Mouse (Mus musculus) neural tube, embryonic 15.5 days (tissue): ENCODE measurements around the gene Tob1. TPM values are rescaled to one million over a fixed set of nuclear protein-coding genes. Genes with fewer than 3 reads are reported as not detected.

Experiments
- ATAC-seq: fragments of 200-750 bp; cut with Nextera tagmentation; 2 replicates; pipeline ENCODE4 v1.8.0; 2017; ENCODE audit warnings: mild to moderate bottlenecking, moderate TSS enrichment, moderate library complexity; ENCODE audit not compliant: low FRiP score
- H3K27ac ChIP-seq: fragments of 300-500 bp; sonication (generic); replicated peaks from 2 replicates; pipeline ENCODE4 v1.5.1; 2015; ENCODE audit warnings: mild to moderate bottlenecking, inconsistent platforms
- H3K27me3 ChIP-seq: fragments of 300-500 bp; sonication (generic); replicated peaks from 2 replicates; pipeline ENCODE4 v1.6.1; 2015; ENCODE audit warnings: inconsistent platforms
- H3K36me3 ChIP-seq: fragments of 300-500 bp; sonication (generic); 2 replicates; pipeline ENCODE4 v1.6.1; 2015; ENCODE audit warnings: inconsistent platforms
- H3K4me1 ChIP-seq: fragments of 300-500 bp; sonication (generic); 2 replicates; pipeline ENCODE4 v1.6.1; 2015; ENCODE audit warnings: inconsistent platforms
- H3K4me2 ChIP-seq: fragments of 300-500 bp; sonication (generic); 2 replicates; pipeline ENCODE4 v1.6.1; 2015; ENCODE audit warnings: inconsistent platforms, mild to moderate bottlenecking, moderate library complexity
- H3K4me3 ChIP-seq: fragments of 300-500 bp; sonication (generic); replicated peaks from 2 replicates; pipeline ENCODE4 v1.5.1; 2015; ENCODE audit warnings: mild to moderate bottlenecking, inconsistent platforms
- H3K9ac ChIP-seq: fragments of 300-500 bp; sonication (generic); replicated peaks from 2 replicates; pipeline ENCODE4 v1.6.1; 2015; ENCODE audit warnings: mild to moderate bottlenecking, inconsistent platforms
- H3K9me3 ChIP-seq: fragments of 300-500 bp; sonication (generic); replicated peaks from 2 replicates; pipeline ENCODE4 v1.6.1; 2016; ENCODE audit warnings: inconsistent platforms
- WGBS: fragments of 180-500 bp; shearing (Covaris S2); methylation state at CpG from one replicate; pipeline ENCODE4 v1.1.7; 2015; ENCODE audit warnings: mixed read lengths; 5-methylcytosine and 5-hydroxymethylcytosine counted together
- polyA plus RNA-seq: library from polyadenylated mRNA; unstranded; fragments of >200 nt; fragmentation: Nextera tagmentation; extraction: Ambion mirVana; gene quantifications from 2 replicates; pipeline ENCODE4 v1.2.1, GENCODE M21; 2015

Tob1 gene
- polyA plus RNA-seq, 1 experiment from 2014 or later = 31.4 TPM

DNA sequence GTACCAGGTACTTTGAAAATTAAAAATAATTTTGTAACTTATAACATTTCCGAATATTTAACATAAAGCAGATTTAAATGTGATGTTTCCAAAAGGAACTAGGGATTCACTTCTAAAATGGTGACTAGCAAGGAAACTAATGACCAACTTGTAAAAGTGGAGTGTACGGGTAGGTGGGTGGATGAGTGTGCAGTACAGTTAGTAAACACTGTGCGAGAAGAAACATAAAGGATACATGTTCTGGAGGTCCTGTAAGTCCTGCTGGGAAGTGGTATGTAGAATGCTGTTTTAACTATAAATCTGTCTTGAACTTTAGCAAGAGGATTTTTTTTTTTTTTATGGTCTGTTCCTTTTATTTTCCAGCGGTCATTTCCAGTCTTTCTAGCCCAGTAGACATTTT lies 1.7 kb downstream of the Tob1 start:
- Histone ChIP-seq H3K4me2 (peak overlapping the region; percentile 55), H3K9me3 (no peaks in the 10 kb centered on the region), H3K4me1 (peaks cover 29% of the 10 kb centered on the region), H3K9ac (peak overlapping the region; percentile 99; the same call in 1 of the 2 replicates), H3K27ac (no peak overlapping the region), H3K4me3 (peak overlapping the region; percentile 94), H3K27me3 (no peaks in the 10 kb centered on the region), H3K36me3 (peaks cover 2% of the 10 kb centered on the region; the same call in 1 of the 2 replicates)
- WGBS = 28% methylated on average over 4 of the region's 4 CpGs
- ATAC-seq = no peak

DNA sequence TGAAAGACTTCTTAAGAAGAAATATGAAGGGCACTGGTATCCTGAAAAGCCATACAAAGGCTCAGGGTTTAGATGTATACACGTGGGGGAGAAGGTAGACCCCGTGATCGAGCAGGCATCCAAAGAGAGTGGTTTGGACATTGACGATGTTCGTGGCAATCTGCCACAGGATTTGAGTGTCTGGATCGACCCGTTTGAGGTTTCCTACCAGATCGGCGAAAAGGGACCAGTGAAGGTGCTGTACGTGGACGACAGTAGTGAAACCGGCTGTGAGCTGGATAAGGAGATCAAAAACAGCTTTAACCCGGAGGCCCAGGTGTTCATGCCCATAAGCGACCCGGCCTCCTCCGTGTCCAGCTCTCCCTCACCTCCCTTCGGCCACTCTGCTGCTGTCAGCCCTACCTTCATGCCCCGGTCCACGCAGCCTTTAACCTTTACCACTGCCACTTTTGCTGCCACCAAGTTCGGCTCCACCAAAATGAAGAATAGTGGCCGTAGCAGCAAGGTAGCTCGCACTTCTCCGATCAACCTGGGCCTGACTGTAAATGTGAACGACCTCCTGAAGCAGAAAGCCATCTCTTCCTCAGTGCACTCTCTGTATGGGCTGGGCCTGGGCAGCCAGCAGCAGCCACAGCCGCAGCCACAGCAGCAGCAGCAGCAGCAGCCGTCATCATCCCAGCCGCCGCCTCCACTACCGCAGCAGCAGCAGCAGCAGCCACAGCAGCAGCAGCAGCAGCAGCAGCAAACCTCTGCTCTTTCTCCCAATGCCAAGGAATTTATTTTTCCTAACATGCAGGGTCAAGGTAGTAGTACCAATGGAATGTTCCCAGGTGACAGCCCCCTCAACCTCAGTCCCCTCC lies 2.7 kb downstream of the Tob1 start:
- Histone ChIP-seq H3K4me1 (peaks cover 29% of the 10 kb centered on the region), H3K9me3 (no peaks in the 10 kb centered on the region), H3K27ac (peak overlapping the region; percentile 29; the same call in 1 of the 2 replicates), H3K9ac (peak overlapping the region; percentile 27; the same call in 1 of the 2 replicates), H3K4me2 (peak overlapping the region; percentile 55), H3K27me3 (no peaks in the 10 kb centered on the region), H3K36me3 (peaks cover 2% of the 10 kb centered on the region; the same call in 1 of the 2 replicates), H3K4me3 (peak overlapping the region; percentile 94)
- ATAC-seq = no peak
- WGBS = 63% methylated on average over 29 of the region's 29 CpGs

DNA sequence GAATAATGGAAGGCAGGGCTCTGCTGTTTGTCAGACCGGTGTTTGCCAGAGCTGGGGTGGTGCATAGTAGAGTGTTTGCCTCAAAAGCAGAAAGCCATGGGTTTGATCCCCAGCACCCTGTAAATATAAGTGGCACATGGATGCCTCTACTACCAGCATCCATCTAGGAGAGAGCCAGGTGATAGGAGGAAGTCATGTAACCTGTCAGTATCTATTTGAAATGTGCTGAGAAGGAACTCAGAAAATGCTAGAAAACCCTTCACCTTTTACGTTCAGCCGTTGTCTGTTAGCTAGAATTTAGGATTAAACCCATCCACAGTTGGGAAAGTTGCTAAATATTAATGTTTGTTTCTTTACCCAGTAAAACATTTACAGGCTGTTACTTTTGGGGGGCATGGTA lies 4.3 kb downstream of the Tob1 start:
- no peaks in the 10 kb centered on the region for H3K27me3 ChIP-seq
- WGBS = 61% methylated on average over 3 of the region's 3 CpGs
- no peak overlapping the region for H3K4me3 ChIP-seq
- no peak for ATAC-seq
- peak overlapping the region; percentile 28; the same call in 1 of the 2 replicates for H3K27ac ChIP-seq
- peaks cover 2% of the 10 kb centered on the region; the same call in 1 of the 2 replicates for H3K36me3 ChIP-seq
- H3K9me3 ChIP-seq = no peaks in the 10 kb centered on the region
- H3K9ac ChIP-seq = no peak overlapping the region
- peak overlapping the region; percentile 31; the same call in 1 of the 2 replicates for H3K4me2 ChIP-seq
- peaks cover 29% of the 10 kb centered on the region for H3K4me1 ChIP-seq

DNA sequence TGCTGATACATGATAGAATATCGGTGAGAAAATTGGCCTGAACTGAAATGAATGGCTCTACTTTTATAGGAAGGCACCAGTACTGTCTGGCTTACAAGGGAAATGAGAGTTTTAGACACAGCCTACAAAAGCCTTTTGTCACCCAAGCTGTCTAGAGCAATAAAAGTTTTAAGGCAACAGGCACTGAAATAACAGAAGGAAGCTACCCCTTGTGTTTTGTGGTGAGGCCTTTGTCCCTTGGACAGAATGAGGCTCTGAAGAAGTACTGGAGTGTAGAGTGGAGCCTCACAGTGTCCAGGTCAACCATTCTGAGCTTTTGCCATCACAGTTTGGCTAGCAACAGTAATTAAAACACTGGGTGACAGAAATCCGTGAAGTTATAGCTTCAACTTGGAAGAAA lies 5.0 kb downstream of the Tob1 start:
- no peak overlapping the region; the same call in 1 of the 2 replicates for H3K27ac ChIP-seq
- H3K4me2 ChIP-seq = no peak overlapping the region
- H3K4me3 ChIP-seq = no peak overlapping the region
- no peaks in the 10 kb centered on the region for H3K9me3 ChIP-seq
- no peaks in the 10 kb centered on the region for H3K27me3 ChIP-seq
- ATAC-seq = no peak
- 9% methylated on average over 2 of the region's 2 CpGs for WGBS
- peaks cover 2% of the 10 kb centered on the region; the same call in 1 of the 2 replicates for H3K36me3 ChIP-seq
- H3K9ac ChIP-seq = no peak overlapping the region
- peaks cover 29% of the 10 kb centered on the region for H3K4me1 ChIP-seq

DNA sequence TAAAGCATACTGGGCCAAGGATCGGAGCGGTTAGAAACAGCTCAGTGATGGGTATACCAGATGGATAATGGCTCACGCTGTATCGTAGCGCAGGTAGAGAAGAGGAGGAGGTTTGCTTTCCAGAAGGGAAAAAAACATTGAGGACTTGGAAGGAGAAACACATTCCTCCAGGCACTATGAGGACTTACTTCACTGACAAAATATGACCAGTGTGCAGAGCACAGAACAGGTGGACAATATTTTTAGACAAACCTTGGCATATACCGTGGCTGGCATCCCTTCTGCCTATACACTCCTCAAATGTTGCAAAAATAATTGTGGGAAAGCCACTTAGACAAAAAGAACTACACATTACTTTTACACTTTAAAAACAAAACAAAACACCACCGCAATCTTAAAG lies 10.0 kb downstream of the Tob1 start:
- 88% methylated on average over 7 of the region's 7 CpGs for WGBS
- H3K27ac ChIP-seq = no peak overlapping the region
- no peaks in the 10 kb centered on the region for H3K36me3 ChIP-seq
- H3K4me1 ChIP-seq = 0 out of 2 replicates have a peak, but pooled peaks cover 2% of the 10 kb centered on the region
- no peak overlapping the region for H3K9ac ChIP-seq
- no peak overlapping the region for H3K4me3 ChIP-seq
- H3K9me3 ChIP-seq = no peaks in the 10 kb centered on the region
- H3K4me2 ChIP-seq = no peak overlapping the region
- H3K27me3 ChIP-seq = no peaks in the 10 kb centered on the region
- ATAC-seq = no peak

DNA sequence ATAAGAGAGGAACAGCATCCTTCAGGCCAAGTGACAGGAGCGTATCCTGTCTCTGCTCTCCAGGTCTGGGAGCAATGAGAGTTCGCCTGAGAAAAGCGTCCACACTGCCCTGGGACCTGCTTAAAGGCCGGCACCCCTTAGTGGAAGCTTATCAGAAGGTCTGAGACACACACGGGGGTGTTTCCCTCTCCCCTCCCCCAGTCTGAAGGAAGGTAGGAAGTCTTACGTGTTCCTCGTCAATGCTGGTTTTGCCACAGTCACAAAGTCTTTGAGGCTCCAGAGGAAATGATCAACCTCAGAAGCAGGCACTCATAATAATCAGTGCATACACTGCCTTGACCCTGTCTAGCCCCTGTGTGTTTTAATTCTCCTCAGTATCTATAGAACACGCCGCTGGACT lies 12.3 kb downstream of the Tob1 start:
- Histone ChIP-seq H3K27ac (no peak overlapping the region), H3K36me3 (no peaks in the 10 kb centered on the region), H3K9me3 (no peaks in the 10 kb centered on the region), H3K27me3 (no peaks in the 10 kb centered on the region), H3K9ac (no peak overlapping the region), H3K4me2 (no peak overlapping the region), H3K4me3 (no peak overlapping the region), H3K4me1 (peaks cover 8% of the 10 kb centered on the region)
- WGBS = 87% methylated on average over 9 of the region's 9 CpGs
- ATAC-seq = no peak

DNA sequence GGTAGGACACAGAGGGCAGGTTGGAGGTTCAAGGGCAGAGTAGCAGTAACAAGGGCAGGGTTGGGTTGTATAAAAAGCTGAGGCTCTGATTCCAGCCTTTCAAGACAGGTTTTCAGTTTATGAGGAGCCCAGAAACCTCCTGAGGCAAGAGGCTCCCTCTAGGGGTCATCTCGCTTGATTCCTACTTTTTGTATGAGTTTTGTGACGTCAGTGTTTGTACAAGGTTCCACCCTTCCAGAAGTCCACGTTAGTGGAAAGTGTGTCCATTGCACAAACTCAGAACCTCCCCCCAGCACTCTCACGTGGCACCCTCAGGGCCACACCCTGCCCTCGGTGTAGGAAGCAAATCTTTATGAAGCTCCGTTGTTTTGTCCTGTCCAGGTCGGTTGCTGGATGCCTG lies 14.7 kb downstream of the Tob1 start:
- H3K27ac ChIP-seq = no peak overlapping the region
- no peaks in the 10 kb centered on the region for H3K9me3 ChIP-seq
- H3K36me3 ChIP-seq = no peaks in the 10 kb centered on the region
- no peak overlapping the region for H3K9ac ChIP-seq
- peaks cover 9% of the 10 kb centered on the region for H3K4me1 ChIP-seq
- ATAC-seq = no peak
- no peak overlapping the region for H3K4me2 ChIP-seq
- no peak overlapping the region for H3K4me3 ChIP-seq
- 48% methylated on average over 7 of the region's 7 CpGs for WGBS
- H3K27me3 ChIP-seq = no peaks in the 10 kb centered on the region

DNA sequence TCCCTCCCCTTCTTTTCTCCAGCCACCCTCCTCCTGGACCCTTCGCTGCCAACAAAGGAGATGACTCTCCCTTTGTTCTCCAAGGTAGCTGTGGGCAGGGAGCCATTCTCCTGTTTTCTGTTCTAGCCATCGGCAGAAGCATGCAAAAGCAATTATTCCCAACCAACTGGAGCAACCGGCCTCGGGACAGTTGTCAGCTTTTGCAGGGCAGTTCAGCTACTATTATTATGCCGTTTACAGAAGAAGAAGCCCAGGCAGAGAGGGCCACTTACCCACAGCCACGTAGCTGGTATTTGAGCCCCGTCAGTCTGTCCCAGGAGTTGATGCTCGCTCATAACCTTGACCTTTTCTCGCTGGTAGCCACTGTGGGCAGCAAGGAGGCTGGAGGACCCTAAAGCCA lies 17.2 kb downstream of the Tob1 start:
- Histone ChIP-seq H3K27me3 (no peaks in the 10 kb centered on the region), H3K9ac (no peak overlapping the region), H3K36me3 (no peaks in the 10 kb centered on the region), H3K27ac (no peak overlapping the region), H3K4me1 (peaks cover 12% of the 10 kb centered on the region), H3K4me2 (no peak overlapping the region), H3K4me3 (no peak overlapping the region), H3K9me3 (no peaks in the 10 kb centered on the region)
- no peak for ATAC-seq
- WGBS = 18% methylated on average over 9 of the region's 9 CpGs

DNA sequence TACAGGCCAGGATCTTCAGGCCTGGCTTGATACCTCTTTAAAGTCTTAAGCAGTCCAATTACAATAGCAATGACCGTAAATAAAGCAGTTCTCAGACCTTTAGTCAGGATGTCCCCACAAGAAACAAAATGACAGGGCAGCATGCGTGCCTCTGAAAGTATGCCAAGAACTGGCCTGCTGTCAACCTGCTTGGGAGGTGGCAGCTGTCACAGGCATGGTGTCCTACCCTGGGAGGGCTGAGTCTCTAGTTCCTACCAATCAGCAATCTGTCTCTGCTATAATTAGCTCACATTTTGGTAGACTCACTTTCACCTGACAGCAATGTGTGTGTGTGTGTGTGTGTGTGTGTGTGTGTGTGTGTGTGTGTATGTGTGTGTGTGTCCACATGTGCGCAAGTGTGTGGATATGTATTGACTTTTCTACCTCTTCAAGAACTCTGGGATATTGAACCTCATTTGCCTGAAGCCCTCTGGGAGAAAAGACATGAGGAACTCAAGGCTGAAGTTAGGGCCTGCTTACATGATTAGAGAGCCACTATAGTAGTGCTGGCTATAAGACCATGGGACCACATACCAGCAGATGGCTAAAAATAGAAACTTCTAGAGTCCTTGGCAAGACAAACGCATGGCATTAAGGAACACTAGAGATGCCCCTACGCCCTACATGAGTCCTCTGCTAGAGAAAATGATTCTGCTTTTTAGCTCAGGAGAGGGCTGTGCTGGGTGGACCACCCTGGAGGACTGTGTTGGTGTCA lies 18.1 kb downstream of the Tob1 start:
- WGBS = 88% methylated on average over 5 of the region's 5 CpGs

DNA sequence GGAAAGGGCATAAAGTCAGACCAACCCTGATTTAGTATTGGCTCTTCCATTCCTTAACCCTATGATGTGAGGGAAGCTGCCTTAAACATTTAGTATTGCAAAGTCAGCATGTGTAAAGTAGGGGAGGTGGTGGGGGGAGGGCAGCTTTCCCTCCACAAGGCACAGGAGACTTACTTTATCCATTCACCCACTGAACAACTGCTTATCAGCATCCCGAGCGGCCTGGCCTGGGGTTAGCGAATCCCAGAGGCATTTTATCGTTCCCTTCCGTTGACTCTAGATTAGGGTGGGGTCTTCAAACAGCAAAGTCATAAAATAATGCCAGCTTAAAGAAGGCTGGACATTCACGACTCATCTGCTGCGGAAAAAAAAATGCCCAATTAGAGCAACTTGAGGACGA lies 19.0 kb downstream of the Tob1 start:
- Histone ChIP-seq H3K27ac (no peak overlapping the region), H3K9ac (no peak overlapping the region), H3K36me3 (no peaks in the 10 kb centered on the region), H3K4me1 (peaks cover 12% of the 10 kb centered on the region), H3K4me3 (no peak overlapping the region), H3K9me3 (no peaks in the 10 kb centered on the region), H3K27me3 (no peaks in the 10 kb centered on the region), H3K4me2 (no peak overlapping the region)
- 80% methylated on average over 8 of the region's 8 CpGs for WGBS
- ATAC-seq = no peak

More for the DNA sequence above, 18.1 kb downstream of the Tob1 start:
- no peak for ATAC-seq
- Histone ChIP-seq H3K4me3 (no peak overlapping the region), H3K4me1 (peaks cover 12% of the 10 kb centered on the region), H3K4me2 (no peak overlapping the region), H3K9ac (no peak overlapping the region), H3K27ac (no peak overlapping the region), H3K27me3 (no peaks in the 10 kb centered on the region), H3K9me3 (no peaks in the 10 kb centered on the region), H3K36me3 (no peaks in the 10 kb centered on the region)

DNA sequence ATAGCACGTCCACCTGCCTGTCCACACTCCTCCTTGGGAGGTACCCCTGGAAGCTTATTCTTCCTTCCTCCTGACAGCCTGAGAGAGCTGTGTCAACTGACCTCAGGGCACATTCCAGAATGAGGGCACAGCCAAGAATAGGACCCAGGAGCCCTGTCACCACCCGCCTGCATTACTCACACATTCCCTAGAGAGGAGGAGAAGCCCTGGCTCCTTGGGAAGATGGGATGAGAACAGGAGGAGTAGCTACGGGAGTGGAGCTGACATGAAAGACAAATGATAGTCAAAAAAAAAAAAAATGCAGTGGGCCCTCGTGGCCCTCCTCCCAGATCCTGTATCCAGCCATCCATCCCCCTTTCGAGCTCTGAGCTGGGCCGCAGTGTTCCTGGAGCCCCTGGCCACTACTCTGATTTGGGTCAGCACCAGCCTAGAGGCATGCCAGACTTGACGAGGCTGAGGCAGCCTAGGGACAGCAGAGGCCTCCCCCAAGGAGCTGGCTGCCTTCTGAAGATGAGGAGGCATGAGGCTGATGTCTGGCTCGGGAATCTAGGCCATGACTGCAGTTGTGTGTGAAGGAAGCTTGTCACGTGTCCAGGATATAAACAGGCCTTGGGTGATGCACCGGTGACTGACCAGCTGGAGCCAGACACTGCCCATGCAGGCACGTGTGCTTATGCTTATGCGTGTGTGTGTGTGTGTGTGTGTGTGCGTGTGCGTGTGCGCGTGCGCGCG lies 20.7 kb downstream of the Tob1 start:
- Histone ChIP-seq H3K4me1 (peaks cover 23% of the 10 kb centered on the region), H3K9ac (no peak overlapping the region), H3K36me3 (no peaks in the 10 kb centered on the region), H3K27ac (no peak overlapping the region), H3K4me3 (no peak overlapping the region), H3K27me3 (no peaks in the 10 kb centered on the region), H3K9me3 (no peaks in the 10 kb centered on the region), H3K4me2 (no peak overlapping the region)
- ATAC-seq = no peak
- 72% methylated on average over 19 of the region's 19 CpGs for WGBS
